8 mouse cellular contexts compared by ENCODE assay signal in the genomic region with DNA sequence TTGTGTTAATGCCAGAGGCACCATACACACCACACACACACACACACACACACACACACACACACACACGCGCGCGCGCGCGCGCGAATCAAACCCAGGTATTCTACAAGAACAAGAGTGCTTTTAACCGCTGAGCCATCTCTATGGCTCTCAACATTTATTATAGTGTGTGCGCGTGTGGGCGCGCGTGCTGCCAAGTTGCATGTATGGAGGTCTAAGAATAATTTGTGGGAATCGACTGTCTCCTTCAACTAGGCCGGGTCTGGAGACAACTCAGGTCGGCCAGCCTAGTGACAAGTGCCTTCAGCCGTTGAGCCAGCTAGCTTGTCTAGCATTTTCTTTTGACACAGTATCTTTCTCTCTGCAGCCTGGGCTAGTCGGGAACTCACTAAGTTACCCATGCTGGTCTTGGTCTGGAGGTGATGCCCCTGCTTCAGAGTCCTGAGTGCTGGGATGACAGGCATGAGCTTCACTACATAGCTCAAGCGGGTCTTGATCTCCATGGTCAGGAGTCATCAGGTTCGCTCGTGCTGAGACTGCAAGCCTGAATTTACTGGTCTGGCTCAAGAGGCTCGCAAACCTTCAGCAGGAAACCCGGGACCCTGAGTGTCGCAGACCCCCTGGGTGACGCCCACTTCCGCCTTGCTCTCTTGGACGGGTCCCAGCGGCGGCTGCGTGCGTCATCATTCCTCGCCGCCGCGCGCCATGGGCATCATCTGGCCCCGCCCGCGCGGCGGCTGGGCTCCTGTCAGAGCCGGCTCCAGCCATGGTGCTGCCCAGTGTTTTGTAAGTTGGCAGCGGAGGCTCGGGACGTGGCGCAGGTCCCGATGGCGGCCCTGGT. TPM values are rescaled to one million over a fixed set of nuclear protein-coding genes. Genes with fewer than 3 reads are reported as not detected.
DNase-seq lines count a peak whose midpoint lies in the region; ATAC-seq and TF ChIP-seq lines count a peak whose summit lies in the region.

TSS of gene Slc25a16 (plus strand) at position 709 of the 841 bp plus-strand sequence.

- peak within 1 kb of the TSS; percentile 77 for H3K4me2 ChIP-seq in embryonic facial prominence, embryonic 15.5 days (replicated peaks)
- H3K4me2 ChIP-seq in limb, embryonic 14.5 days (replicated peaks; ENCODE audit: low read depth, low read length, severe bottlenecking): peak within 1 kb of the TSS; percentile 91
- H3K4me2 ChIP-seq in midbrain, postnatal 0 days (ENCODE audit: low read depth, low read length, poor library complexity, severe bottlenecking): peak within 1 kb of the TSS; percentile 70

- TF ChIP-seq CTCF in bone marrow, adult 2 months (IDR thresholded peaks at IDR 0.05; ENCODE audit: control insufficient read depth, insufficient read depth, low read length): no peak
- no peak for TF ChIP-seq CTCF in midbrain, postnatal 0 days (IDR thresholded peaks at IDR 0.05)

- peak within 1 kb of the TSS; percentile 100 for H3K9ac ChIP-seq in embryonic facial prominence, embryonic 15.5 days
- peak within 1 kb of the TSS; percentile 93 for H3K9ac ChIP-seq in limb, embryonic 14.5 days (ENCODE audit: low read depth, low read length, severe bottlenecking)
- H3K9ac ChIP-seq in midbrain, postnatal 0 days (replicated peaks; ENCODE audit: low read length, poor library complexity, severe bottlenecking): peak within 1 kb of the TSS; percentile 93

- WGBS in bone marrow, adult 2 months: 4% methylated on average over 50 of the region's 50 CpGs
- WGBS in embryonic facial prominence, embryonic 15.5 days: 4% methylated on average over 50 of the region's 50 CpGs
- 5% methylated on average over 50 of the region's 50 CpGs for WGBS in limb, embryonic 14.5 days
- WGBS in midbrain, postnatal 0 days: 6% methylated on average over 49 of the region's 50 CpGs

- peak; percentile 89 for DNase-seq in 416B (ENCODE audit: low read depth)
- peak; percentile 83 for DNase-seq in heart, adult 8-10 months (ENCODE audit: low spot score)
- DNase-seq in kidney, adult 9 months: peak; percentile 92
- peak; percentile 94 for DNase-seq in limb, embryonic 14.5 days (ENCODE audit: low spot score)
- DNase-seq in midbrain, postnatal 0 days (ENCODE audit: low spot score): peak; percentile 96
- DNase-seq in spleen, postnatal 14 days (ENCODE audit: low spot score in 2 of 2): peak; percentile 76 to 87

- H3K36me3 ChIP-seq in embryonic facial prominence, embryonic 15.5 days: no peaks in the 10 kb centered on the region
- no peaks in the 10 kb centered on the region for H3K36me3 ChIP-seq in limb, embryonic 14.5 days (ENCODE audit: control insufficient read depth, insufficient read depth, low read length)
- H3K36me3 ChIP-seq in midbrain, postnatal 0 days (ENCODE audit: insufficient read depth, low read length): no peaks in the 10 kb centered on the region

- H3K27me3 ChIP-seq in embryonic facial prominence, embryonic 15.5 days: no peaks in the 10 kb centered on the region
- no peaks in the 10 kb centered on the region for H3K27me3 ChIP-seq in limb, embryonic 14.5 days (ENCODE audit: control insufficient read depth, insufficient read depth, low read length)
- H3K27me3 ChIP-seq in midbrain, postnatal 0 days (ENCODE audit: insufficient read depth, low read length): no peaks in the 10 kb centered on the region

- H3K4me1 ChIP-seq in bone marrow, adult 2 months (ENCODE audit: control insufficient read depth, insufficient read depth, low read length): peaks cover 3% of the 10 kb centered on the region
- peaks cover 17% of the 10 kb centered on the region for H3K4me1 ChIP-seq in embryonic facial prominence, embryonic 15.5 days
- 0 out of 2 replicates have a peak, but pooled peaks cover 7% of the 10 kb centered on the region for H3K4me1 ChIP-seq in limb, embryonic 14.5 days (ENCODE audit: control insufficient read depth, insufficient read depth, low read length)
- H3K4me1 ChIP-seq in midbrain, postnatal 0 days (ENCODE audit: insufficient read depth, low read length): no peaks in the 10 kb centered on the region

- peak; percentile 95 for ATAC-seq in embryonic facial prominence, embryonic 15.5 days (ENCODE audit: insufficient number of reproducible peaks, low FRiP score, low TSS enrichment, low read depth)
- peak; percentile 98 for ATAC-seq in limb, embryonic 14.5 days (ENCODE audit: low FRiP score, low read depth)
- peak; percentile 95 for ATAC-seq in midbrain, postnatal 0 days (ENCODE audit: low FRiP score)

- H3K9me3 ChIP-seq in embryonic facial prominence, embryonic 15.5 days (replicated peaks): no peaks in the 10 kb centered on the region
- no peaks in the 10 kb centered on the region for H3K9me3 ChIP-seq in limb, embryonic 14.5 days (ENCODE audit: control insufficient read depth, low read length)
- H3K9me3 ChIP-seq in midbrain, postnatal 0 days (ENCODE audit: low read length): no peaks in the 10 kb centered on the region

- peak; percentile 76; the same call in 1 of the 2 replicates for TF ChIP-seq POLR2A in bone marrow, adult 2 months (IDR thresholded peaks at IDR 0.05; ENCODE audit: borderline replicate concordance, control insufficient read depth, low read depth, low read length)
- TF ChIP-seq POLR2A in limb, embryonic 14.5 days (IDR thresholded peaks at IDR 0.05; ENCODE audit: borderline replicate concordance, extremely low read depth, insufficient read depth, insufficient read length): peak; percentile 49; the same call in 1 of the 2 replicates

- peak within 1 kb of the TSS; percentile 84 for H3K27ac ChIP-seq in bone marrow, adult 2 months (ENCODE audit: control insufficient read depth, insufficient read depth, low read depth, low read length, poor library complexity)
- peak within 1 kb of the TSS; percentile 88 for H3K27ac ChIP-seq in embryonic facial prominence, embryonic 15.5 days (replicated peaks)
- peak within 1 kb of the TSS; percentile 75 for H3K27ac ChIP-seq in limb, embryonic 14.5 days (replicated peaks; ENCODE audit: low read depth, low read length)
- H3K27ac ChIP-seq in midbrain, postnatal 0 days (ENCODE audit: low read depth, low read length): peak within 1 kb of the TSS; percentile 90

- H3K4me3 ChIP-seq in bone marrow, adult 2 months (replicated peaks; ENCODE audit: control insufficient read depth, low read depth, low read length): peak within 1 kb of the TSS; percentile 91
- H3K4me3 ChIP-seq in embryonic facial prominence, embryonic 15.5 days (replicated peaks): peak within 1 kb of the TSS; percentile 100
- H3K4me3 ChIP-seq in limb, embryonic 14.5 days (replicated peaks; ENCODE audit: low read length): peak within 1 kb of the TSS; percentile 98
- H3K4me3 ChIP-seq in midbrain, postnatal 0 days (ENCODE audit: low read depth, low read length): peak within 1 kb of the TSS; percentile 99

RNA-seq across cellular contexts. Expression of gene Slc25a16, which starts in this region (rescaled TPM):
- polyA plus RNA-seq in bone marrow, adult 2 months (2011; ENCODE audit: insufficient read depth, insufficient read length, low replicate concordance, missing spikeins): 5.6 and 7.3 TPM in 2 replicates
- polyA plus RNA-seq in embryonic facial prominence, embryonic 15.5 days (2015; fragmentation: Nextera tagmentation; extraction: Ambion mirVana): 12.3 and 14.4 TPM in 2 replicates
- total RNA-seq in heart, adult 8-10 months (2022): 10 to 100 TPM; 23.4 to 29.5 (median 23.9) TPM
- polyA plus RNA-seq in limb, embryonic 14.5 days (2012; rRNA removed): 13.2 and 13.4 TPM in 2 replicates
- polyA plus RNA-seq in limb, embryonic 14.5 days (2014; fragmentation: Nextera tagmentation; extraction: Ambion mirVana): 11.0 and 11.8 TPM in 2 replicates
- 19.0 and 23.0 TPM in 2 replicates for total RNA-seq in midbrain, postnatal 0 days (2014; rRNA removed)
- 12.3 and 13.7 TPM in 2 replicates for polyA plus RNA-seq in midbrain, postnatal 0 days (2015; fragmentation: Nextera tagmentation; extraction: Ambion mirVana)

Comparison
In these comparisons a context has a peak if more than half of its experiments do, and no peak if none do; other contexts are left out.
1. Peak in every context shown above with its lines: DNase-seq, ATAC-seq, H3K4me3 ChIP-seq and H3K27ac ChIP-seq.